Mouse (Mus musculus) E14TG2a.4 (cell line): Measurements from ENCODE around the gene Morn4.

ENCODE experiments used
- CTCF ChIP-seq: conservative IDR thresholded peaks from 2 replicates; pipeline ENCODE4 v1.5.1; 2014; ENCODE audit warnings: low read length
- NANOG ChIP-seq: IDR thresholded peaks from 2 replicates; pipeline ENCODE4 v1.6.1; 2014; ENCODE audit warnings: borderline replicate concordance, low read length, mixed read lengths

GRCm38 (mm10) chr19:42061443-42061842, 24.7 kb downstream of the Morn4 start:
- TF ChIP-seq CTCF = no peak
- no peak for TF ChIP-seq NANOG
